Mouse (Mus musculus): ENCODE results near the gene Sfta2. TPM values are rescaled to one million over a fixed set of nuclear protein-coding genes. Genes with fewer than 3 reads are reported as not detected.

Gene Sfta2
- polyA plus RNA-seq, 1 experiment from 2014 or later, result 1.0 TPM

DNA sequence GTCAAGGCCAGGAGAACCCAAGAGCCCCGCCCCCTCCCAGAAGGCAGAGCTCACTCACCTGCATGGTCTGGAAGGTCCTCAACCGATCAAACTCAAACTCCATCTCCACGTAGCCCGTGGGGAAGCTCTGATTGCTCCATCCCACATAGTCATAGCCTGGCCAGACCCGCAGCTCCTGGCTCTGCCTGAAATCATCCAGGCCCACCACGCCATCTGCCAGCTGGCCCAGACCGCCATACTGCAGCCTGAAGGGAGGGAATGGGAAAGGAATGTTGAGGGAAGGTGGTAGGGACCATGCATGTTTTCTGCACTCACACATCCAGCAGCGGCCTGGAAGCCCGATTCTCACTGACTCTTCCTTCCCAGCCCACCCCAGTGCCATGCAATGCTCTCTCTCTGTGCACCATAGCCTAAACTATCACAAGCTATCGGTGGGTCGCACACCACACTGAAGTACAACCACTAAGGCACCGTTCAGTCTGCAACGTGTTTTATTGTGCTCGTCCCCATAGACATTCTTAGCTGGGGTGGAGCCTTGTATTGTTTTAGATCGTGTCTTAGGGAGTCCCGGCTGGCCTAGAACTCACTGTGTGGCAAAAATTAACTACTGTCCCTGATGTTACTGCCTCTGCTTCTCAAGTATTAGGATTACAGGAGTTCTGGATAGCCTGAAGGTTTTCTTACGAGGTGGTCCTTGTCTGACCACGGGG lies 88.7 kb downstream of the Sfta2 start:
- no peaks in the 10 kb centered on the region for H3K9me3 ChIP-seq (ENCODE audit: control insufficient read depth)
- H3K27me3 ChIP-seq (replicated peaks; ENCODE audit: control insufficient read depth, insufficient read depth, low read length), result no peaks in the 10 kb centered on the region
- no peak for ATAC-seq
- no peak overlapping the region for H3K4me2 ChIP-seq (replicated peaks; ENCODE audit: low read depth)
- H3K36me3 ChIP-seq (ENCODE audit: control insufficient read depth, insufficient read depth), result peaks cover 86% of the 10 kb centered on the region
- no peak overlapping the region for H3K27ac ChIP-seq (ENCODE audit: low read depth, low read length)
- H3K4me3 ChIP-seq (ENCODE audit: low read depth, low read length), result no peak overlapping the region
- no peak overlapping the region for H3K9ac ChIP-seq (ENCODE audit: low read depth, low read length)
- WGBS, result 90% methylated on average over 18 of the region's 18 CpGs
- TF ChIP-seq CTCF (IDR thresholded peaks at IDR 0.05; ENCODE audit: low read depth), result no peak
- H3K4me1 ChIP-seq (replicated peaks; ENCODE audit: control insufficient read depth, insufficient read depth, low read length), result no peaks in the 10 kb centered on the region

DNA sequence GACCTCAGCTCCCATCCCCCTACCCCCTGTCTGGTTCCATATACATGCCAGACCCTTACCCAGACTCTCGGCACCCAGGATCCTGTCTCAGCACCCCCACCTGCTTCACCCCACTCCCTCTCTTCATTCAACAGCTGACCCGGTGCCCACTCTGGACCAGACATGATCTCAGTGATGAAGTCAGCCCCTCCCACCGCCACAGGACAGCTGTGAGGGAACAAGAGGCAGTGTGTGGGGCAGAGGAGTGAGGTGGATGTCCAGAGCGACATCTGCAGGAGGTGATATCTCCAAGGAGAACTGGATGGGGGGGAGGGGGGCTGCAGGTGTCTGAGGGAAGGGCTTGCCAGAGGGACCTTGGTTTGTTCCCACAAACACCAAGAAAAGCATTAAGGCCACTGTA lies 90.5 kb downstream of the Sfta2 start:
- Histone ChIP-seq H3K36me3 (ENCODE audit: control insufficient read depth, insufficient read depth) (peaks cover 71% of the 10 kb centered on the region), H3K27me3 (replicated peaks; ENCODE audit: control insufficient read depth, insufficient read depth, low read length) (no peaks in the 10 kb centered on the region), H3K9me3 (ENCODE audit: control insufficient read depth) (no peaks in the 10 kb centered on the region), H3K4me2 (replicated peaks; ENCODE audit: low read depth) (no peak overlapping the region), H3K9ac (ENCODE audit: low read depth, low read length) (no peak overlapping the region), H3K4me3 (ENCODE audit: low read depth, low read length) (no peak overlapping the region), H3K4me1 (replicated peaks; ENCODE audit: control insufficient read depth, insufficient read depth, low read length) (0 out of 2 replicates have a peak, but pooled peaks cover under 1% of the 10 kb centered on the region), H3K27ac (ENCODE audit: low read depth, low read length) (no peak overlapping the region)
- WGBS, result 90% methylated on average over 4 of the region's 4 CpGs
- TF ChIP-seq CTCF (IDR thresholded peaks at IDR 0.05; ENCODE audit: low read depth), result no peak
- ATAC-seq, result no peak

DNA sequence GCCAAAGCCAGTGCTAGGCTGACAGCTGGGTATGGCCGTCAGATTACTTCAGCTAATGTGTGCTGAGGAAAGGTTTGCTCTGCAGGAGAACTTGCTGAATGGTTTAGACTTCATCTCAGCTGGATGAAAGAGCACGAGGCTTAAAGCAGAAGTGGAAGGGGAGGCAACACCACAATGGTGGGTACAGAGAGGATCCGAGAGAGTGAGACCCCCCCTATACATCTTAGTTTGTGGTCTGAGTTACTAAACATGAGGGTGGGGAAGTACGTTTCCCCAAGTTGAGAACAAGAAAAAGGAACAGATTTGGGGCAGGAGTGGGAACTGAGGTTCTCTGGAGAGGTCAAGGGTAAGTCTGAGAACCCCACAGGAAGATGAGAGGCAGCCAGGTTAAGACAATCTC lies 91.0 kb downstream of the Sfta2 start:
- no peak overlapping the region for H3K4me2 ChIP-seq (replicated peaks; ENCODE audit: low read depth)
- ATAC-seq, result no peak
- H3K36me3 ChIP-seq (ENCODE audit: control insufficient read depth, insufficient read depth), result peaks cover 66% of the 10 kb centered on the region
- H3K9me3 ChIP-seq (ENCODE audit: control insufficient read depth), result no peaks in the 10 kb centered on the region
- no peak overlapping the region for H3K27ac ChIP-seq (ENCODE audit: low read depth, low read length)
- H3K4me3 ChIP-seq (ENCODE audit: low read depth, low read length), result no peak overlapping the region
- WGBS, result 84% methylated on average over 4 of the region's 4 CpGs
- H3K27me3 ChIP-seq (replicated peaks; ENCODE audit: control insufficient read depth, insufficient read depth, low read length), result no peaks in the 10 kb centered on the region
- no peak for TF ChIP-seq CTCF (IDR thresholded peaks at IDR 0.05; ENCODE audit: low read depth)
- H3K9ac ChIP-seq (ENCODE audit: low read depth, low read length), result no peak overlapping the region
- 0 out of 2 replicates have a peak, but pooled peaks cover 4% of the 10 kb centered on the region for H3K4me1 ChIP-seq (replicated peaks; ENCODE audit: control insufficient read depth, insufficient read depth, low read length)

- H3K27ac ChIP-seq (ENCODE audit: low read depth, low read length), result no peak overlapping the region
- no peak overlapping the region for H3K4me2 ChIP-seq (replicated peaks; ENCODE audit: low read depth)
- no peak overlapping the region for H3K4me3 ChIP-seq (ENCODE audit: low read depth, low read length)
- H3K9me3 ChIP-seq (ENCODE audit: control insufficient read depth), result no peaks in the 10 kb centered on the region
- no peaks in the 10 kb centered on the region for H3K27me3 ChIP-seq (replicated peaks; ENCODE audit: control insufficient read depth, insufficient read depth, low read length)
- no peak for TF ChIP-seq CTCF (IDR thresholded peaks at IDR 0.05; ENCODE audit: low read depth)
- no peak for ATAC-seq
- 0 out of 2 replicates have a peak, but pooled peaks cover 9% of the 10 kb centered on the region for H3K4me1 ChIP-seq (replicated peaks; ENCODE audit: control insufficient read depth, insufficient read depth, low read length)
- peaks cover 50% of the 10 kb centered on the region for H3K36me3 ChIP-seq (ENCODE audit: control insufficient read depth, insufficient read depth)
- H3K9ac ChIP-seq (ENCODE audit: low read depth, low read length), result no peak overlapping the region
- 79% methylated on average over 5 of the region's 5 CpGs for WGBS
These were observed 92.6 kb downstream of the Sfta2 start for GRCm38 (mm10) chr17:35693906-35694305.

- H3K4me1 ChIP-seq (replicated peaks; ENCODE audit: control insufficient read depth, insufficient read depth, low read length), result 0 out of 2 replicates have a peak, but pooled peaks cover 9% of the 10 kb centered on the region
- H3K9me3 ChIP-seq (ENCODE audit: control insufficient read depth), result no peaks in the 10 kb centered on the region
- ATAC-seq, result no peak
- H3K9ac ChIP-seq (ENCODE audit: low read depth, low read length), result no peak overlapping the region
- no peaks in the 10 kb centered on the region for H3K27me3 ChIP-seq (replicated peaks; ENCODE audit: control insufficient read depth, insufficient read depth, low read length)
- H3K27ac ChIP-seq (ENCODE audit: low read depth, low read length), result no peak overlapping the region; the same call in 1 of the 2 replicates
- no peak overlapping the region for H3K4me2 ChIP-seq (replicated peaks; ENCODE audit: low read depth)
- 93% methylated on average over 2 of the region's 2 CpGs for WGBS
- H3K4me3 ChIP-seq (ENCODE audit: low read depth, low read length), result no peak overlapping the region
- peaks cover 36% of the 10 kb centered on the region for H3K36me3 ChIP-seq (ENCODE audit: control insufficient read depth, insufficient read depth)
- peak; percentile 70 for TF ChIP-seq CTCF (IDR thresholded peaks at IDR 0.05; ENCODE audit: low read depth)
These were observed 93.9 kb downstream of the Sfta2 start for GRCm38 (mm10) chr17:35695289-35695688.

GRCm38 (mm10) chr17:35696691-35697090 lies 95.3 kb downstream of the Sfta2 start:
- Histone ChIP-seq H3K9me3 (ENCODE audit: control insufficient read depth) (no peaks in the 10 kb centered on the region), H3K4me1 (replicated peaks; ENCODE audit: control insufficient read depth, insufficient read depth, low read length) (peaks cover 9% of the 10 kb centered on the region; the same call in 1 of the 2 replicates), H3K9ac (ENCODE audit: low read depth, low read length) (no peak overlapping the region), H3K4me2 (replicated peaks; ENCODE audit: low read depth) (peak overlapping the region; percentile 61; the same call in 1 of the 2 replicates), H3K27ac (ENCODE audit: low read depth, low read length) (no peak overlapping the region), H3K27me3 (replicated peaks; ENCODE audit: control insufficient read depth, insufficient read depth, low read length) (no peaks in the 10 kb centered on the region), H3K36me3 (ENCODE audit: control insufficient read depth, insufficient read depth) (peaks cover 22% of the 10 kb centered on the region), H3K4me3 (ENCODE audit: low read depth, low read length) (no peak overlapping the region)
- 35% methylated on average over 6 of the region's 6 CpGs for WGBS
- TF ChIP-seq CTCF (IDR thresholded peaks at IDR 0.05; ENCODE audit: low read depth), result no peak
- no peak for ATAC-seq

Data from intestine, postnatal 0 days (tissue).